In genomic region chr4:155780895-155781294, GRCm38 (mm10) we compare ENCODE assay signal across 9 mouse cellular contexts. TPM values are rescaled to one million over a fixed set of nuclear protein-coding genes. Genes with fewer than 3 reads are reported as not detected.
A peak's percentile ranks its signal among the peaks of the same experiment; 100 is the strongest.
DNase-seq lines count a peak whose midpoint lies in the region; ATAC-seq and TF ChIP-seq lines count a peak whose summit lies in the region.
"Had no signal": no experiment of that assay in that cellular context is flagged by ENCODE, and none has a peak within 500 bp of the region (broad histone marks: within the 10 kb centered on the region; RNA-seq: fewer than 3 reads in every experiment).

No protein-coding gene starts in this region.

- H3K4me3 ChIP-seq in cerebellum, adult 2 months (replicated peaks; ENCODE audit: insufficient read depth, low read depth, low read length), result no peak overlapping the region
- H3K4me3 ChIP-seq in stomach, embryonic 15.5 days (replicated peaks), result no peak overlapping the region

- no peak for TF ChIP-seq POLR2A in cerebellum, adult 2 months (IDR thresholded peaks at IDR 0.05; ENCODE audit: borderline replicate concordance, insufficient read depth, low read length)

- H3K4me1 ChIP-seq in cerebellum, adult 2 months (ENCODE audit: control insufficient read depth, insufficient read depth, low read length), result peaks cover 3% of the 10 kb centered on the region
- peaks cover 31% of the 10 kb centered on the region for H3K4me1 ChIP-seq in stomach, embryonic 15.5 days

- 30% methylated on average over 6 of the region's 6 CpGs for WGBS in cerebellum, adult 2 months
- WGBS in stomach, embryonic 15.5 days, result 22% methylated on average over 6 of the region's 6 CpGs

- no peaks in the 10 kb centered on the region for H3K27me3 ChIP-seq in cerebellum, adult 2 months (ENCODE audit: control insufficient read depth, insufficient read depth, low read length)
- H3K27me3 ChIP-seq in stomach, embryonic 15.5 days (replicated peaks), result no peaks in the 10 kb centered on the region

- peak overlapping the region; percentile 13 for H3K27ac ChIP-seq in cerebellum, adult 2 months (ENCODE audit: insufficient read depth, low read length)
- H3K27ac ChIP-seq in stomach, embryonic 15.5 days, result peak overlapping the region; percentile 62

- no peaks in the 10 kb centered on the region for H3K9me3 ChIP-seq in stomach, embryonic 15.5 days

- no peak overlapping the region for H3K9ac ChIP-seq in stomach, embryonic 15.5 days

- no peaks in the 10 kb centered on the region for H3K36me3 ChIP-seq in stomach, embryonic 15.5 days

- no peak for TF ChIP-seq CTCF in cerebellum, adult 2 months (IDR thresholded peaks at IDR 0.05; ENCODE audit: borderline replicate concordance, insufficient read depth, low read depth, low read length)

- DNase-seq in cerebellum, adult 2 months, result peak; percentile 32 to 48
- DNase-seq in cerebellum, adult 8-10 months, result no peak
- DNase-seq in adipocyte (ENCODE audit: low spot score), result peak; percentile 88
- peak; percentile 88 for DNase-seq in heart, adult 8-10 months (ENCODE audit: low spot score)
- peak; percentile 75 for DNase-seq in kidney, adult 9 months
- DNase-seq in spleen, postnatal 14 days (ENCODE audit: low spot score in 2 of 2), result no peak

- no peak overlapping the region for H3K4me2 ChIP-seq in stomach, embryonic 15.5 days

- no peak; the same call in 1 of the 2 replicates for ATAC-seq in stomach, embryonic 15.5 days (ENCODE audit: insufficient read depth, low FRiP score, low read depth)
- no peak for ATAC-seq in CD4-positive, CD25-positive, alpha-beta regulatory T cell, adult 4 months

RNA-seq across cellular contexts. Expression of gene Tmem88b, which starts 4.8 kb away (rescaled TPM):
- polyA plus RNA-seq in cerebellum, adult 2 months (2012; rRNA removed), result 61.7 and 81.7 TPM in 2 replicates
- 1 to 10 TPM in 1 of 4 experiments, under 1 TPM in 3; 0.66 to 1.1 (median 0.81) TPM for total RNA-seq in heart, adult 8-10 months (2022)
- polyA plus RNA-seq in stomach, embryonic 15.5 days (2015; fragmentation: Nextera tagmentation; extraction: Ambion mirVana), result 0.55 and 0.89 TPM in 2 replicates
- polyA plus RNA-seq in CD4-positive, CD25-positive, alpha-beta regulatory T cell, adult 4 months (2017; shearing (Covaris generic)), result not detected
- total RNA-seq: common myeloid progenitor, adult 5-6 weeks had no signal

RNA-seq across cellular contexts. Expression of gene Vwa1, which starts 6.4 kb away (rescaled TPM):
- 33.8 and 35.4 TPM in 2 replicates for polyA plus RNA-seq in cerebellum, adult 2 months (2012; rRNA removed)
- 1 to 10 TPM; 5.6 to 9.8 (median 8.1) TPM for total RNA-seq in heart, adult 8-10 months (2022)
- 27.6 and 28.2 TPM in 2 replicates for polyA plus RNA-seq in stomach, embryonic 15.5 days (2015; fragmentation: Nextera tagmentation; extraction: Ambion mirVana)
- under 1 TPM in 1 of 2 experiments, not detected in 1; 0.23 TPM for polyA plus RNA-seq in CD4-positive, CD25-positive, alpha-beta regulatory T cell, adult 4 months (2017; shearing (Covaris generic))

RNA-seq across cellular contexts. Expression of gene Ankrd65, which starts 9.3 kb away (rescaled TPM):
- 0.13 and 0.16 TPM in 2 replicates for polyA plus RNA-seq in cerebellum, adult 2 months (2012; rRNA removed)
- not detected for total RNA-seq in heart, adult 8-10 months (2022)
- polyA plus RNA-seq in stomach, embryonic 15.5 days (2015; fragmentation: Nextera tagmentation; extraction: Ambion mirVana), result 0.22 TPM in 1 of 2 replicates, not detected in the other
- polyA plus RNA-seq in CD4-positive, CD25-positive, alpha-beta regulatory T cell, adult 4 months (2017; shearing (Covaris generic)), result not detected
- total RNA-seq: common myeloid progenitor, adult 5-6 weeks had no signal

RNA-seq across cellular contexts. Expression of gene Atad3a, which starts 20.0 kb away (rescaled TPM):
- polyA plus RNA-seq in cerebellum, adult 2 months (2012; rRNA removed), result 114 and 123 TPM in 2 replicates
- 10 to 100 TPM; 34.9 to 45.7 (median 40.8) TPM for total RNA-seq in heart, adult 8-10 months (2022)
- 110 and 114 TPM in 2 replicates for polyA plus RNA-seq in stomach, embryonic 15.5 days (2015; fragmentation: Nextera tagmentation; extraction: Ambion mirVana)
- 10 to 100 TPM; 22.9 to 32.9 TPM for polyA plus RNA-seq in CD4-positive, CD25-positive, alpha-beta regulatory T cell, adult 4 months (2017; shearing (Covaris generic))

RNA-seq across cellular contexts. Expression of gene Mrpl20, which starts 21.8 kb away (rescaled TPM):
- 109 TPM in 2 replicates for polyA plus RNA-seq in cerebellum, adult 2 months (2012; rRNA removed)
- 10 to 100 TPM; 78.5 to 86.8 (median 80.6) TPM for total RNA-seq in heart, adult 8-10 months (2022)
- polyA plus RNA-seq in stomach, embryonic 15.5 days (2015; fragmentation: Nextera tagmentation; extraction: Ambion mirVana), result 195 and 219 TPM in 2 replicates
- 100 to 1,000 TPM; 117 to 130 TPM for polyA plus RNA-seq in CD4-positive, CD25-positive, alpha-beta regulatory T cell, adult 4 months (2017; shearing (Covaris generic))

Comparison
In these comparisons a context has a peak if more than half of its experiments do, and no peak if none do; other contexts are left out.
1. DNase-seq: peak in cerebellum, adult 2 months (2 of 2), adipocyte (single experiment), heart, adult 8-10 months (single experiment) and kidney, adult 9 months (single experiment); none in cerebellum, adult 8-10 months (single experiment) and spleen, postnatal 14 days (0 of 2).
2. RNA of gene Tmem88b, which starts 4.8 kb away (polyA plus RNA-seq): 61.7 to 81.7 TPM in cerebellum, adult 2 months; 0.55 to 0.89 TPM in stomach, embryonic 15.5 days and not detected in CD4-positive, CD25-positive, alpha-beta regulatory T cell, adult 4 months; every median in the first group is over 10 times any median in the second.
3. RNA of gene Vwa1, which starts 6.4 kb away (polyA plus RNA-seq): 33.8 to 35.4 TPM in cerebellum, adult 2 months and 27.6 to 28.2 TPM in stomach, embryonic 15.5 days; 0.23 TPM in CD4-positive, CD25-positive, alpha-beta regulatory T cell, adult 4 months; every median in the first group is over 10 times any median in the second.